Mouse (Mus musculus): ENCODE results near the gene Pspc1. TPM values are rescaled to one million over a fixed set of nuclear protein-coding genes. Genes with fewer than 3 reads are reported as not detected.

The Pspc1 gene
- polyA plus RNA-seq, 1 experiment = 54.6 TPM

DNA sequence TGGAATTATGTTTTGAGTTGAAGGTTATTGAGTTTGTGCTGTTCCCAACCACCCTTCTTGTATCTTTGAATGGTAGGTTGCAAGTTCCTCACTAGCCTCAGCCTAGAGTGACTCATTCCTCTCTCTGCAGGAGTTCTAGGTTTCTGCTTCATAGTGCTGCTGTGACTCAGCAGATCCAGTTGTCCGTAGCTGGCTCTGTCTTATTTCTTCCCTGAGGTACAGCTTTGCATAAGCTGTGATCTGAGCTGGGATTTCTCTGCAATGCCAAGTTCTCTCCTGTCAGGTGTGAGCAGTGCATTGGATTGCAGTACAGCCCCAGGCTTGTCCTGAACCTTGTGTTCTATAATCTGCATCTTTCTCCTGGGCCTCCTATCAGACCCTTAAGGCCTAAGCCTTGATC, 88.3 kb downstream of the Pspc1 start:
- no peak for TF ChIP-seq CTCF (IDR thresholded peaks at IDR 0.05; ENCODE audit: borderline replicate concordance, extremely low read depth, insufficient read depth, insufficient read length)
- TF ChIP-seq POLR2A (IDR thresholded peaks at IDR 0.05; ENCODE audit: borderline replicate concordance, extremely low read depth, insufficient read depth, insufficient read length, poor library complexity, severe bottlenecking) = no peak
- DNase-seq (ENCODE audit: low read depth) = no peak

DNA sequence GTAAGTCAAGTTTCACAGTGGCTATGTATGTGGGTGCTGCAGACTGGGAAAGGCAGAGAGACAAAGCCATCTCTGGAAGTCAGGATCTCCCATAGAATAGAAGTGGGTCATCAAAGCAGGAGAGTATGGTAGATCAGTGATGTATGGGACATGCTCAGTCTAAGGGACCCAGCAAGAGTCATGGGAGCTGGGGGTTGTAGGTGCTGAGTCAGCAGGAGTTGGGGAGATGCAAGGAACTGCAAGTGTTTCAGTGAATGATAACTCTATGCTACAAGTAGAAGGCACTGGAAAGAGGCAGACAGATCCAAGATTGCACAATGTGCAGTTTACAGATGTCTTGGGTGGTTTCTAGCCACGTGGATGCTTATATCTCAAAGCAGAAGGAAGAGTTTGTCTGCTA, 89.0 kb downstream of the Pspc1 start:
- DNase-seq (ENCODE audit: low read depth) = no peak
- no peak for TF ChIP-seq CTCF (IDR thresholded peaks at IDR 0.05; ENCODE audit: borderline replicate concordance, extremely low read depth, insufficient read depth, insufficient read length)
- TF ChIP-seq POLR2A (IDR thresholded peaks at IDR 0.05; ENCODE audit: borderline replicate concordance, extremely low read depth, insufficient read depth, insufficient read length, poor library complexity, severe bottlenecking) = no peak

DNA sequence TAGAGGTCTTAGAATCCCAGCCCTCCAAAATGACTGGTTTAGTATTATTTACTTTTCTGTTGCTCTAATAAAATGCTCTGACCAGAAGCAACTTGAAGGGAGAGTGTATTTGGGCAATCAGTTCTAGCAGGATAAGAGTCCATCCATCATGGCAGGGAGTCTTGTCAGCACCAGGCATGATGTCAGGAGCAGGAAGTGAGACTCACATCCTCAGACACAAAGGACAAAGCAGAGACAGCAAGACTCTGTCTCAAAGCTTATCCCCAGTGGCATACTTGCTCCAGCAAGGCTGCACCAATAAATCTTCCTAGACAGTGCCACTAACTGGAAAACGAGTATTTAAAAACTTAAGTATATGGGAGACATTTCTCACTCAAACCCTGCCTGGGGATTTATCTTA, 92.7 kb downstream of the Pspc1 start:
- TF ChIP-seq CTCF (IDR thresholded peaks at IDR 0.05; ENCODE audit: borderline replicate concordance, extremely low read depth, insufficient read depth, insufficient read length) (no peak), POLR2A (IDR thresholded peaks at IDR 0.05; ENCODE audit: borderline replicate concordance, extremely low read depth, insufficient read depth, insufficient read length, poor library complexity, severe bottlenecking) (no peak)
- no peak for DNase-seq (ENCODE audit: low read depth)

Other genes with a start within 250 kb of the Pspc1 start
- 6.9 and 7.1 TPM in 2 replicates for gene Cenpj, start 202.9 kb downstream of the Pspc1 start, polyA plus RNA-seq (2012; rRNA removed)
- gene Parp4, start 202.7 kb downstream of the Pspc1 start, polyA plus RNA-seq (2012; rRNA removed) = 1.4 and 2.3 TPM in 2 replicates
- 27.5 and 31.7 TPM in 2 replicates for gene Mphosph8, start 110.1 kb downstream of the Pspc1 start, polyA plus RNA-seq (2012; rRNA removed)
- gene Zmym5, start 33.4 kb upstream of the Pspc1 start, polyA plus RNA-seq (2012; rRNA removed) = 27.4 and 32.4 TPM in 2 replicates
- gene Zmym2, start 108.3 kb upstream of the Pspc1 start, polyA plus RNA-seq (2012; rRNA removed) = 48.6 and 73.9 TPM in 2 replicates